Mouse (Mus musculus) brown adipose tissue, adult 24 weeks (tissue): ENCODE results near the gene Nup85. TPM values are rescaled to one million over a fixed set of nuclear protein-coding genes. Genes with fewer than 3 reads are reported as not detected.
"Not testable (repeated sequence)": the region's sequence is repeated elsewhere in the genome, so short reads cannot be mapped to it uniquely, and the experiment has no call there.

Experiments used
- H3K27ac ChIP-seq: fragments of 200-500 bp; replicated peaks from 2 replicates; pipeline ENCODE4 v1.5.1; 2012; ENCODE audit warnings: low read depth, mild to moderate bottlenecking, low read length
- H3K4me1 ChIP-seq: fragments of 200-500 bp; 2 replicates; pipeline ENCODE4 v1.6.1; 2012; ENCODE audit warnings: low read length, mixed read lengths; ENCODE audit not compliant: control insufficient read depth, insufficient read depth, insufficient read length
- H3K4me3 ChIP-seq: fragments of 200-500 bp; 2 replicates; pipeline ENCODE4 v1.5.1; 2012; ENCODE audit warnings: low read depth, mild to moderate bottlenecking, low read length, moderate library complexity; ENCODE audit not compliant: insufficient read depth
- polyA plus RNA-seq: library from polyadenylated mRNA; stranded (reverse); fragments of >200 nt; gene quantifications from 2 replicates; pipeline ENCODE4 v1.2.4, GENCODE M21; 2012; ENCODE audit not compliant: missing spikeins, insufficient read depth, insufficient read length

Gene Nup85
- polyA plus RNA-seq = 12.4 and 15.7 TPM in 2 replicates

DNA sequence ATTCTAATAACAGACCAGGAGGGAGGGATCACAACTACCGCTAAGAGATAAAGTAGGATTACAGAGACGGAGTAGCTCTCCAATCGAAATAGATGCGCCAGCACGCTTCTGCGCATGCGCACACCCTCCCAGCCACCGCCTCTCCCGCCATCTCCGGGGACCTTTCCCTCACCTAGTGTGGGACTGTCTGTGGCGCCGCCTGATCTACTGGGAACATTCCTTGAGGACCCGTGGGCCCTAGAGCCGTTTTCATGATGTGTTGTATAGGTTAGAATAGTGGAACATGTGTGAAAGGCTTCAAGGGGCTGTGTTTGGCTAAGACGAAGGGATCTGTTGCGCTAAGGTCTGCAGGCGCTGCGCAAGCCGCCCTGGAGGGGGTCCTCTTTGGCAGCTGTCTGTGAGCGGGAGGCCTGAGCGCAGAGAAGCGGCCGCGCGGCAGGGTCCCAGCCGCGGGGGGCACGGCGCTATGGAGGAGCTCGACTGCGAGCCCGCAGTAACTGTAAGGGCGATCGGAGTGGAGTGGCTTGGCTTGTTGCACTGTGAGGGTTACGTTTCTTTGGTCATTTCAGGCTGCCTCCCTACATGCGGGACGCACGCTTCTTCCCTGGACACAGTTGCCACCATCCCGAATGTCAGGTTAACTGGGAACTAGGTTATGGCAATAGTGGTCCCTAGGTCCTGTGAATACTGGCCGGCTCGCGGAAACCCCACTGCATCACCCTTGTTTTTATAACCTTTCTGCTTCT lies at the start of gene Nup85:
Gene Nup85 (plus strand): TSS at position 371 of the 746 bp plus-strand sequence.
- Histone ChIP-seq H3K4me3 (peak within 1 kb of the TSS; percentile 90), H3K4me1 (no peaks in the 10 kb centered on the region), H3K27ac (peak within 1 kb of the TSS; percentile 92)

GRCm38 (mm10) chr11:115515021-115515420 lies 49.2 kb upstream of the Nup85 start:
- no peak overlapping the region for H3K27ac ChIP-seq
- H3K4me3 ChIP-seq = no peak overlapping the region
- peaks cover 12% of the 10 kb centered on the region for H3K4me1 ChIP-seq

DNA sequence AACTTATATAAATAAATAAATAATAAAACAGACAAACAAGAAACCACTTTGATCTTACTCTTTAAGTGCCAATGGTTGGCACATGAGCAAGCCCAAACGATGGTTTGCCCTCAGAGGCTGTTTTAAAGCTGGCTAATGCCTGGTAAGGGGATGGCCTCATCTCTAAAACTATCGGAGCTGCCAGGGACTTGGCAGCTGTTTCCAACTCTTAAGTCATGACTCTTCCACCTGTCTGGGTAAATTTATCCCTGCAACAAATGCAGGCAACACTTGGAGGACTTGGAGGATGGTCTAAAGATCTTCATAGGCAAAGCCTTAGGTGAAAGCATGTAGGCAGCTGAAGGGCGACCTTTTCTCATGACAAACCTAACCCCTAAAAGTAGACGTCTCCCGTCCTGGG lies 47.3 kb upstream of the Nup85 start:
- peaks cover 9% of the 10 kb centered on the region for H3K4me1 ChIP-seq
- no peak overlapping the region for H3K4me3 ChIP-seq

GRCm38 (mm10) chr11:115518693-115519092 lies 45.5 kb upstream of the Nup85 start:
- Histone ChIP-seq H3K27ac (no peak overlapping the region), H3K4me1 (no peaks in the 10 kb centered on the region), H3K4me3 (no peak overlapping the region)

More for the DNA sequence above, 47.3 kb upstream of the Nup85 start:
- H3K27ac ChIP-seq = no peak overlapping the region

DNA sequence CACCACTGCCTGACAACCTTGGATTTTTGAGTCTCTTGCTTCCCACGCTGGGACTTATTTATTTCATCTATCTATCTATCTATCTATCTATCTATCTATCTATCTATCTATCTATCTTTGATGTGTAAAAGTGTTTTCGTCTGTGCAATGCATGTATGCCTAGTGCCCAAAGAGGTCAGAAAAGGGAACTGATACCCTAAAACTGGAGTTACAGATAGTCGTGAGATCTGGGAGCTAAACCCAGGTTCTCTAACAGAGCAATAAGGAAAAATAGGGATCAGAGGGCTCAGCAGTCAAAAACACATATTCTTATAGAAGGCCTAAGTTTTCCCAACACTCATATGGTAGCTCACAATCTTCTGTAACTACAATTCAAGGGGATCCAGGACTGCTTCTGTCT lies 44.7 kb upstream of the Nup85 start:
- H3K4me3 ChIP-seq = no peak overlapping the region
- H3K27ac ChIP-seq = no peak overlapping the region
- H3K4me1 ChIP-seq = no peaks in the 10 kb centered on the region

GRCm38 (mm10) chr11:115520218-115520617 lies 44.0 kb upstream of the Nup85 start:
- no peak overlapping the region for H3K4me3 ChIP-seq
- no peak overlapping the region for H3K27ac ChIP-seq
- no peaks in the 10 kb centered on the region for H3K4me1 ChIP-seq

DNA sequence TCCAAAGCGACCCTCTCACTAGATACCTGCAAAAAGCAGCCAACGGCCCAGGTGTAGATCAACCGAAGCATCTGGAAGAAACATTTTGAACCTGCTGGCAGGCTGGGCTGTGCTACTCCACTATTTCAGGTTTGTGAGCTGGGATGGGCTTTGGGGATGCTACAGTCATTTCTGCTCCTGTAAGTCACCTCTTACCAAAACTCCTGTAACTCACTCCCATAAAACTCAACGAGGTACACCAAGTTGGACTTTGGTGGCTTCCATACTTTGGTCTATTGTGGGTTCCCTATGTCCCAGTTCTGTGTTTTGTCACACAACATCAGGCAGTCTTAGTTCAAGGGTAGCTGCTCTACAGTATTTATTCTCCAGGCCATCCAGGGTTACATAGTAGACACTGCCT lies 43.2 kb upstream of the Nup85 start:
- Histone ChIP-seq H3K4me1 (no peaks in the 10 kb centered on the region), H3K27ac (no peak overlapping the region), H3K4me3 (no peak overlapping the region)

- Histone ChIP-seq H3K4me3 (no peak overlapping the region), H3K4me1 (no peaks in the 10 kb centered on the region), H3K27ac (no peak overlapping the region)
These were observed 42.0 kb upstream of the Nup85 start for GRCm38 (mm10) chr11:115522238-115522637.

DNA sequence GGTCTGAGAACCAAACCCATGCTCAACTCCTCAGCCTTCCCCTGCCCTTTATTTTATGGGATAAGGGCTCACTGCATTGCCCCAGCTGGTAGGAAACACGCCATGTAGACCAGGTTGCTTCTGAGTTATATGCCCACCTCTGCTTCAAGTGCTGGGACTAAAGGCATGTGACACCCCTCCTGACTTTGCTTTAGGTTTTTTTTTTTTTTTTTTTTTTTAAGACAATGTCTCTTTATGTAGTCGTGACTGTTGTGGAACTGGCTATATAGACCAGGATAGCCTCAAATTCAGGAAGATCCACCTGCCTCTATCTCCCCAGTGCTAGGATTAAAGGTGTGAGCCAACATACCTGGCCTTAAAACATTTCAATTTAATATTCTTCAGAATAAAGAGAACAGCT lies 41.5 kb upstream of the Nup85 start:
- H3K4me3 ChIP-seq = no peak overlapping the region
- no peak overlapping the region for H3K27ac ChIP-seq
- H3K4me1 ChIP-seq = no peaks in the 10 kb centered on the region

- H3K4me1 ChIP-seq = not testable (repeated sequence)
These were observed 37.8 kb upstream of the Nup85 start for GRCm38 (mm10) chr11:115526446-115526845.

GRCm38 (mm10) chr11:115534759-115535371 lies 29.4 kb upstream of the Nup85 start:
- 0 out of 2 replicates have a peak, but pooled peaks cover 2% of the 10 kb centered on the region for H3K4me1 ChIP-seq
- H3K4me3 ChIP-seq = peak overlapping the region; percentile 77
- H3K27ac ChIP-seq = peak overlapping the region; percentile 59; the same call in 1 of the 2 replicates

More at GRCm38 (mm10) chr11:115526446-115526845, 37.8 kb upstream of the Nup85 start:
- H3K27ac ChIP-seq, H3K4me3 ChIP-seq: not testable (repeated sequence)

DNA sequence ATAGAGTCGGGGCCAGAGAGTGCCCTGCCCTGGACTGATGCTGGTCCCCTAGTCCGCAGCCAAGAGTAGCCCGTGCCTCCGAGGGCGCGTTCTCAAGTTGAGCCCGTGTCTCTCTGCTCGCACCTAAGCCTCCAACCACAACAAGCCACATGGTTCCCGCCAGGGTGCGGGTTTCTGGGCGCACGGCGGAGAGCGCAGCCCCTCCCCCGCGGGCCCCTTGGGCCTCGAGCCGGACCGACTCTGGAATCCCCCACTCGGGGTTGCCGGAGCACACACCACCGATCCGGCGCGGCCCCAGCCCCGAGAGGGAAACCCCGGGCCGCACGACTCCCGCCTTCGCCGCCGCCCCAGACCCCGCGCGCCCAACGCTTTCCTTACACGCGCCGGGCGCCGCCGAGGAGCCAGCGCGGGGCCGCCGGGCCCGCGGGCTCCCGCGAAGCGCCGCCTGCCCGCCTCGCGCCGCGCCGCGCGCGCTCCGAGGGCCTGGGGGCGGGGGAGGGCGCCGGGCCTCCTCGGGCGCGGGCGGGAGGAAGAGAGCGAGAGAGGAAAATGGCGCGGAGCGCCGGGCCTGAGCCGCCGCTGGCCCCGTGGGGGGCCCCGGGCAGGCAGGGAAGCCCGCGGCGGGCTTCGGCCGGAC lies 28.7 kb upstream of the Nup85 start:
- Histone ChIP-seq H3K27ac (peak overlapping the region; percentile 72), H3K4me3 (peak overlapping the region; percentile 77), H3K4me1 (0 out of 2 replicates have a peak, but pooled peaks cover 2% of the 10 kb centered on the region)

- H3K27ac ChIP-seq = peak within 1 kb of the TSS; percentile 78
- H3K4me3 ChIP-seq = peak within 1 kb of the TSS; percentile 77
- 0 out of 2 replicates have a peak, but pooled peaks cover 2% of the 10 kb centered on the region for H3K4me1 ChIP-seq
These were observed 28.1 kb upstream of the Nup85 start, which contains the start of gene Sumo2 for GRCm38 (mm10) chr11:115536038-115536681. Sumo2 (minus strand) TSS chr11:115536276.

DNA sequence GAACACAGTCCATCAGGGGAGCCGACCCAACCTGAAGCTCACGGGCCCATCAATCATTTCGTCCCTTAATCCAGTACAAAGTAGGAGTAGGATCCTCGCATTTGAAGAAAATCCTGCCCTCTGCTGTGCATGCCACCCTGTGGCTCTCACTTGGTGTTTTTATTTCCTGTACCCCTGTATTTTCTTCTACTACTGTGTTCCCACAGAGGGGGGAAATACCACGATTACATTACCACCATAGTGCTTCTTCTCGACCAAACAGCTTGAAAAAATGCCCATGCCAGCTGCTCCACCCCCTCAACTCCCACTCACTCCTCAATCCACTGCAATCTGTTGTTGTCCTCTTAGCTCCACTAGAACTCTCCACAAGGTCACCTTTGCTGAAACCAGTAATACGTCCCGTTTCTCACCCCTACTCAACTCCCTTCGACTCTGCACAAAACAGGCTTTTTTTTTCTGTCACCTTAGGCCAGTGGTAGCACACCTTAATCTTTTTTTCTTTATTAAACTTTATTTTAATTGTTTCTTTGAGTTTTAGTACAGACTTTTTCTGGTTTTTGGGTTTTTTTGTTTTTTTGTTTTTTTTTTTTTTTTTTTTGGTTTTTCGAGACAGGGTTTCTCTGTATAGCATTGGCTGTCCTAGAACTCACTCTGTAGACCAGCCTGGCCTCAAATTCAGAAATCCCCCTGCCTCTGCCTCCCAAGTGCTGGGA lies 27.2 kb upstream of the Nup85 start:
- peak overlapping the region; percentile 54 for H3K4me3 ChIP-seq
- peak overlapping the region; percentile 78 for H3K27ac ChIP-seq

More for the DNA sequence above, 27.2 kb upstream of the Nup85 start:
- H3K4me1 ChIP-seq = 0 out of 2 replicates have a peak, but pooled peaks cover 2% of the 10 kb centered on the region
